Mouse (Mus musculus) C2C12 (cell line): Measurements from ENCODE around the gene Nol4l.

Source experiments
- CTCF ChIP-seq: IDR thresholded peaks from one replicate; pipeline ENCODE4 v1.5.1; 2011; ENCODE audit not compliant: control insufficient read depth, insufficient read depth, insufficient read length
- MAX ChIP-seq: IDR thresholded peaks from one replicate; pipeline ENCODE4 v1.6.1; 2011; ENCODE audit warnings: mild to moderate bottlenecking, control low read depth
- MYOG ChIP-seq: IDR thresholded peaks from one replicate; pipeline ENCODE4 v1.6.1; 2011; ENCODE audit not compliant: control insufficient read depth, insufficient read length; ENCODE audit errors: extremely low read depth
- USF1 ChIP-seq: IDR thresholded peaks from one replicate; pipeline ENCODE4 v1.6.1; 2011; ENCODE audit warnings: low read depth, mild to moderate bottlenecking, control low read depth, moderate library complexity

DNA sequence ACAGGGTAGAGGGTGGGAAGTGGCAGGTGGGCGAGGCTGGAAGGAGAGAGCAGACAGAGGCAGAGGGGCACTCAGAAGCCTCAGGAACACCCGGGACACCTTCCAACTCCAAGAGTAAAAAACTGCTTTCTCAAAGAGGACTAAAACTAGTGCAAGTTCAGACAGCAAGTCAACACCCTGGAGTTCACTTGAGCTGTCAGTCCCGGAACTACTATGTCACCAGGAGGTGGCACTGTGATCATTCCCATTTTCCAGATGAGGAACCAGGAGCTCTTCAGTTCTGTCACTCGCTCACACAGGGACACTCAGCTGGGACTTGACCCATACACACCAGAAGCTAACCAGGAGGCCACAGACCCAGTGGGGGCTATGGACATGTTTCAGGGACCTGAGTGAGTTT is 30.6 kb downstream of the Nol4l start:
- TF ChIP-seq CTCF (no peak), USF1 (no peak), MAX (no peak), MYOG (no peak)
